Mouse (Mus musculus) kidney, postnatal 4 days (tissue): ENCODE measurements around the gene Hcfc2.

Experiments used
- DNase-seq, 2 experiments: peaks; one replicate each; pipeline ENCODE4 v3.0.0; 2021; ENCODE audit warnings: mixed read lengths in 2 of 2

Gene Hcfc2

DNA sequence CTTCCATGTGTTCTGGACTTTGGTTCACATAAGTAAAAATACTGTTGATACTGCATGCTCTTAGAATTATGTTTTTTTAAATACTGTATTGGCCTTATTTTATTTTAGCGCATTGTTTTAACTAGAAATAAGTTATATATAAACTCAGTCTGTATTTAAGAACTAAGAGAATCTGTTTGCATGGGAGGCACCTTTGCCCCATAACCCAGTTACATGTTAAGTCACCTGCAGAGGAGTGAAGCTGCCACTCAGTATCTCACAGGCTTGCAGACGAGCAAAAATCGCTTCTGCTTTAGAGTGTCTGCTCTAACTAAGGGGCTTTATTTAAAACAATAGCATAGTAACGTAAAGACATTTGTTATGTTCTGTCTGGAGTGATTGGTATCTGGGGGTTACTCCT, 45.9 kb downstream of the Hcfc2 start:
- no peak for DNase-seq

DNA sequence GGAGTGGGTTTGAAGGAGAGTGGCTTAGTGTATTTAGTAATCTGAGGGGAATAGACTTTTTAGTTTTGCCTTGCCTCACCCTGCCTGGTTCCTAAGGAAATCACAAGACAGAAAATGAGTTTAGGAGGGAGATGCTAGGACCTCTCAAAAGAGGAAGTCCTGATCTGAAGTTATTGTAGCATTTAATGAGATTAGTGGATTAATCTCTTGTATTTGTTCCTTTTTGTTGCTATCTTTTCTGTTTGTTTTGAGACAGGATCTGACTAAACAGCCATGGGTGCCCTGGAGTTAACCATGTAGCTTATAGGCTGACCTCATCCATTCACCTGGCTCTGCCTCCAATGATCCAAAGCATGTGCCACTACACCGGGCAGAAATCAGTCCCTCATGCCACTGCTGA, 46.6 kb downstream of the Hcfc2 start:
- DNase-seq = no peak

DNA sequence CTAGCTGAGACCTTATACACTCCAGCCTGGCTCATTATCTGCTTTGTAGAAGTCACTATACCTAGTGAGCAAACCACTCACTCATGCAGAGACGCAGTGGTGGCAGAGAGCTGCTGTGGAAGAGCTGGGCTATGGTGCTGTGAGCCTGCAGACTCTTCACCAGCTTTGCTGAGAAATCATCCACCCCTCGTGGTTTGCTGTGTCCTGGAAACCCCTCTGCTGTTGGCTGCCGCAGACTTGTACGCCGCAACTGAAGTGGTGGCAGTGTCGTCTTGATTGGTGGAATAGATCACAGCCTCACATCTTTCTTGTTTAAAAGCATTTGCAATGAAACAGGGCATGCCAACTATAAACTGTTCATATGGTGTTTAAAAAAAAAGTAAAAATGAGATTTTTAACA, 48.3 kb downstream of the Hcfc2 start:
- DNase-seq = no peak

DNA sequence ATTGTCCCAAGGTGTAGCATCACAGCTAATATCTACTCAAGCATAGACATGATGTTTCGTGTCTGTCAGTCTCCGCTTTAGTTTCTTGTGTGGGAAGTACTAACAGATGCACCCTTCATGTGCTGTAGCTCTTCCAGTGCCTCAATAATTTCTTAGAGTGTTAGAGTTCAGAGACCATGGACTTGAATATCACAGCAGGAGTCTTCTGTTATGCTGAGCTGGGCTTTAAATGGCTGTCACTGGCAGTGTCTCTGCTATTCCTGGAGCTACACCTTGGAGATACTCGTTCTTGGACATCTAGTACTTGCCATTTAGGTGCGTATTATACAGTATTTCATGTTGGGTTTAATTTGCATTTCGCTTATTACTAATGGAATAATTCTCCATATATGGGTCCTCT, 49.3 kb downstream of the Hcfc2 start:
- DNase-seq = no peak

DNA sequence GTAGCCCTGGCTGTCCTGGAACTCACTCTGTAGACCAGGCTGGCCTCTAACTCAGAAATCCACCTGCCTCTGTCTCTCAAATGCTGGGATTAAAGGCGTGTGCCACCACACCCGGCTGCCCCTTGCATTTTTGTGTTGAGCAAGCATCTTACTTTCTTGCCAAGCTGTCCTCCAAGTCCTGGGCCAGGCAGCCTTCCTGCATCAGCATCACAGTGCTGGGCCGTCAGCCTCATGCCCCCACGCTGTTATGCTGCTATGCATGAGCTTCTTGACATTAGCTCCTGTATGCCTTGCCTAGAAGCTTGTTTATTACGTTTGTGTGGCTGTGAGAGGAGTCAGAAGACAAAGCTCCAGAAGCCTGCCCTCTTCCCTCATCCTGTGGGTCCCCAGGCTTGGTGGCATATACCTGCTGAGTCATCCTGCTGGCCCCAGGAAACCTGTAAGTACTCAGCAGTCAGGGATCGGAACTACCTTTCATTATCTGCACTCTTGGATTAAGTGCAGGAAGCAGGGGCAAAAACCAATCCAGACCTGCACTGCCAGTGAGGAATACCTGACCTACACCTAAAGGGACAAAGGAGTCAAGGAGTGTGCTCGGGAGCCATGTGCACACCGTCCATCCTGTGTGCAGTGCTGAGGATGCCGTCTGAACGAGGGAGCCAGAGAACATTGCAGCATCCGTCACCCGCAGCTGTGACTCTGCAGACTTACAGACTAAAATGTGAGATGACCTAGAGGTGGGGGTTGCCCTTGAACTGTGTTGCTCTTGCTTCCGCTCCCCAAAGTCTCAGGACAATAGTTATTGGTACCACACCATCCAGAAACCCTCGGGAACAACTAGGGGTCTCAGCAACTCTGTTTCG, 51.3 kb downstream of the Hcfc2 start:
- no peak for DNase-seq

GRCm38 (mm10) chr10:82750778-82751177, 54.8 kb downstream of the Hcfc2 start:
- no peak for DNase-seq

DNA sequence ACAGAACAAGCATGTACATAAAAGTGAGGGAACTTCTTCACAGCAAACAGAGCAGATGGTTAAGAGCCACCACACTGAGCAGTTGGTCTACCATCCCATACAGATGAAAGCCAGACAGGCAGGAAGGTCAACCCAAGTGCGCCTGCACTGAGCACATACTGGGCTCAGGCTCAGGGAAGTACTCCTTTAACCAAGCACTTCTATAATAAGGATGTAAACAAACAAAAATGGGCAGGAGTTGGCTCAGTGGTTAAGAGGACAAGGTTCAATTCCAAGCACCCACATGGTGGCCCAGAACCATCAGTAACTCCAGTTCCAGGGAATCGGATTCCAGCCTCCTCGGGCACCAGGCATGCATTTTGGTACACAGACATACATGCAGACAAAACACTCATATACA, 57.0 kb downstream of the Hcfc2 start:
- DNase-seq = no peak

DNA sequence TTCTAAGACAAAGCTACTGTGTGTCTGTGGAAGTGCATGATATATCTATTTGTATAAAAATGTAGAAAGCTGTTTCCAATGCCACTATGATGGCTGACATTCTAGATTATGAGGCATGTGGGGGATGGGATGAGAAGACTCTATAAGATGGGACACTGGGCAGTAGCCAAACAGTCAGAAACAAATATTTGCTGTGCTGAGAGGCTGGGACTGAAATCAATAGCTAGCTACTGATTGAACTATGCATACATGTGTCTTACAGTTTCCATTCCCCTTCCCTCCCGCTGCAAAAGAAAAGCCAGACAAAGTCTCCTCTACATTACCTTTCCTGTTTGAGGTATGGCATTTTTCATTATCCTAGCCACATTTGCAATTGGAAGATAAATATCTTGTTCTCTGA, 58.7 kb downstream of the Hcfc2 start:
- DNase-seq = no peak

- no peak for DNase-seq
Measured at GRCm38 (mm10) chr10:82755213-82755890, 59.4 kb downstream of the Hcfc2 start.

- no peak for DNase-seq
Measured at GRCm38 (mm10) chr10:82756466-82756865, 60.5 kb downstream of the Hcfc2 start.

- DNase-seq = no peak
Measured at GRCm38 (mm10) chr10:82757341-82757740, 61.4 kb downstream of the Hcfc2 start.

GRCm38 (mm10) chr10:82758368-82758767, 62.4 kb downstream of the Hcfc2 start:
- no peak for DNase-seq

GRCm38 (mm10) chr10:82758878-82759277, 62.9 kb downstream of the Hcfc2 start:
- DNase-seq = no peak

DNA sequence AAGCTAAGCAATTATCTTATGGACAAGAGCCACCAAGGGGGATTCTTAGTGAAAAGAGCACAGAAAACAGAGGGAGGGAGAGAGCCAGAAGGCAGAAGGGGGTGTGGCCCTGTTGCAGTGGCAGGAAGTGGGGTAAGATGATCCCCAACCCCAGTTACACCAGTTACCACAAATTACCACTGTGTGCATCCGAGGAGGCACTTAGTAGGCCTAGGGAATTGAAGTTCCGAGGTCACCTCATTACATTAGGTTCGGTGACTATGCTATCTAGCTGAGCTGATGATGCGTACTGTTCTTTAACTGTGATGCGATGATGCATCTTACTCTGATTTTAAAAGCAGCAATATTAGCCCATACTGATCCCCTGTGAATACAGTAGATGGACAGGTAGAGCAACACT, 63.7 kb downstream of the Hcfc2 start:
- no peak for DNase-seq

- no peak for DNase-seq
Measured at GRCm38 (mm10) chr10:82761037-82761811, 65.3 kb downstream of the Hcfc2 start.

GRCm38 (mm10) chr10:82762756-82763681, 67.1 kb downstream of the Hcfc2 start:
- DNase-seq = peak; percentile 59 to 70

GRCm38 (mm10) chr10:82763840-82764631, 68.1 kb downstream of the Hcfc2 start, which contains the start of gene Nfyb:
TSS of gene Nfyb (minus strand) at chr10:82764144.
- peak; percentile 95 to 97 for DNase-seq

- peak in 1 of 2 experiments; percentile 28 for DNase-seq
Measured at GRCm38 (mm10) chr10:82768901-82769300, 72.9 kb downstream of the Hcfc2 start.

GRCm38 (mm10) chr10:82770713-82771112, 74.8 kb downstream of the Hcfc2 start:
- DNase-seq = no peak

DNA sequence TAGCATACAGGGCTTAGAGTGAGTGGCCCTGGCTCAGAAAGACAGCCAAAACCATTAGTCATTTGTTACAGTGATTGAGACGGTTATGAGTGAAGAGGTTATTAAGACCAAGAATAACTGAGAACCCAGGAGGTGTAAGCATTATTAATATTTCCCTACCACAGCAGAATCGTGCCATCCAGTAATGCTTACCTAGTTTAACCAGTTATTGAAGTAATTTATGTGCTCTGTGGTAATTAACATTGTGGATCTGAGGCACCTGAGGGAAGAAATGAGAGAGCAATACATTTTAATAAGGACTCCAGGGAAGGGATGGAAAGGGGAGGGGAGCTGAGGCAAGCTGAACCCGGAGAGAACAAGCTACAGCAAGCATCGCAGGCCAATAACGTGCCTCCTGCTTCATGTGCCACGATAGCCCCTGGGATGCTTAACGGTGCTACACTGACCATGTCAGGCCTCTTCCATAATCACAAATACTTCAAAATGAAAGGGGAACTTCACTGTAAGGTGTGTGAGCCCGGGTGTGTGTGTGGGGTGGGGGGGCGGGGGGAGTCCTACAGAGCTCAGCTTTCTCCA, 75.7 kb downstream of the Hcfc2 start:
- no peak for DNase-seq

DNA sequence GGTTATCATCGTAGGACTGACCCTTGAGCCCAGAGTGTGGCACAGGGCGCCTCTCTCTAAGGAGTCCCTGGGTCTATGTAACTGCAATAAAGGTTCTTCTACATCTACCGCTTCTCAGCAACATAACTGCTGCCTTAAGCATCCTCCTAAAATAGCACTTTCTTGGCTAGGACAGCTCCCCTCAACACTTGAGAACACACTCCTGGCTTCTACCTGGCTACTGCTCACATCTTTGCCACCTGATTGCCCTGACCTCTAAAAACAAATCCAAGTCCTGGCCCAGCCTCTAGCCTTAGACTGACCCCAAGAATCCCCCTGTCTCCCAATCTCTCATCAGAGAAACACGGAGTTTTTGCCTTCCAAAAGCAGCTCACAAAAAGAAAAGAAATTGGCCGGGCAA, 78.9 kb downstream of the Hcfc2 start:
- no peak for DNase-seq
